Mouse (Mus musculus) T-cell, adult 2 months (primary cell): Measurements from ENCODE around the gene Tmem273.

ENCODE experiments used
- DNase-seq: peaks from one replicate; pipeline ENCODE4 v3.0.0; 2022; ENCODE audit warnings: low spot score

Gene Tmem273

GRCm38 (mm10) chr14:32859831-32860569 is 74.2 kb downstream of the Tmem273 start:
- no peak for DNase-seq

DNA sequence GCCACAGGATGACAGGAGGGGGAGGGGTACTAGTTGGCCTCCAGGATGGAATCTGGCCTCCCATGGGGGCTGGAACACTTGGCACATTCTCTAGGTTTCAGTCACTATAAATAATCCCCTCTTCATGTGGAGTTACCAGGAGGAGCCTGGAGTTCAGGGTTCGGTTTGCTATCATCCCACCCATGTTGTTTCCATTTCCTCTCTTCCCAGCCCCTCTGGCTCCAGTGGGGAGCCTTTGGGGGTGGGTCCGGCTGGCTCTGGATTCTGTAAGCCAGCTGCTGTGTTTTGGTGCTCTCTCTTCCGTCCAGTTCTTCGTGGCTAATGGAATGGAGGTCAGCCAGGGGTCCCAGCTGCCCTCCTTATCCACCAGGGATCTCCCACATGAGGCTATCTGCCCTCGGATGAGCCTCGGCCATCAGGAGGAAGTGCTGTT is 75.4 kb downstream of the Tmem273 start:
- no peak for DNase-seq

DNA sequence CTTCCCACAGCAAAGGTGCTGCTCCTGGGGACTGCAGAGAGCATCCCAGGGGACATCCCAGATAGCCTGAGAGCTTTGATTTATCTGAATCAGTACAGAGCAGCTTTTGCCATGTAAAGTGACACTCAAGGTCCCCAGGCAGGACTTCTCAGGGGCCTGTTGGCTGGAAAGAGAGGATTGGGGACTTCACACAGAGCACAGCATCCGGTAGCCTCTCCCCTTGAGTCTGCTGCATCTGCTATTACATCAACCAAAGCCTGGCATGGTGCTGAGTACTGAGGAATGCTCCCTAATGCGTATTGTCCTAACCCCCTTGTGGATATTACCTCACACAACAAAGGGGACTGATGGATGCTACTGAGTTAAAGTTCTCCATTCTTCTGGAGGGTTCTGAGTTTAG is 75.9 kb downstream of the Tmem273 start:
- DNase-seq, result no peak

GRCm38 (mm10) chr14:32865331-32865730 is 79.6 kb downstream of the Tmem273 start:
- no peak for DNase-seq
